Mouse (Mus musculus): ENCODE measurements around the gene Xdh.
"Not testable (repeated sequence)": the region's sequence is repeated elsewhere in the genome, so short reads cannot be mapped to it uniquely, and the experiment has no call there.

Xdh gene

DNA sequence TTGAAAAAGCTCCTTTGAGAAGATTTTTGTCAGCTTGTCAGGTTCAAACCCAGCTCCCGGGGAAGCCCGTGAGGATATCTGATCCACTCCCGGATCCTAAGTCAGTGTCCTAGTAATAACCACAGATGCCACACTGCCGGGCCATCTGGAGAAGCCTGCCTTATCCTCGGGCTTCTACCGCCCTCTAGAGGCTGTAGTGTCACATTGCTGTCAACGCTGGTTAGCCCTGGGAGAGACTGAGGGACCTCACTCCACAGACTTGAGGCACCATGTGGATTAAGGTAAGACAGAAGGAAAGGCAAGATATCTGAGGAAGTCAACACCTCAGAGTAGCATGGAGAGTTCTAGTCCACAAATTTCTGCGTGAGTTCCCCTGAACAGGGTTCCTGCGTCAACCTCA, 67.8 kb downstream of the Xdh start:
- no peak for DNase-seq (ENCODE audit: extremely low read depth, low read depth, low spot score)

GRCm38 (mm10) chr17:73881295-73881694, 68.7 kb downstream of the Xdh start:
- DNase-seq (ENCODE audit: extremely low read depth, low read depth, low spot score) = no peak

GRCm38 (mm10) chr17:73880286-73880685, 69.7 kb downstream of the Xdh start:
- DNase-seq (ENCODE audit: extremely low read depth, low read depth, low spot score) = no peak

DNA sequence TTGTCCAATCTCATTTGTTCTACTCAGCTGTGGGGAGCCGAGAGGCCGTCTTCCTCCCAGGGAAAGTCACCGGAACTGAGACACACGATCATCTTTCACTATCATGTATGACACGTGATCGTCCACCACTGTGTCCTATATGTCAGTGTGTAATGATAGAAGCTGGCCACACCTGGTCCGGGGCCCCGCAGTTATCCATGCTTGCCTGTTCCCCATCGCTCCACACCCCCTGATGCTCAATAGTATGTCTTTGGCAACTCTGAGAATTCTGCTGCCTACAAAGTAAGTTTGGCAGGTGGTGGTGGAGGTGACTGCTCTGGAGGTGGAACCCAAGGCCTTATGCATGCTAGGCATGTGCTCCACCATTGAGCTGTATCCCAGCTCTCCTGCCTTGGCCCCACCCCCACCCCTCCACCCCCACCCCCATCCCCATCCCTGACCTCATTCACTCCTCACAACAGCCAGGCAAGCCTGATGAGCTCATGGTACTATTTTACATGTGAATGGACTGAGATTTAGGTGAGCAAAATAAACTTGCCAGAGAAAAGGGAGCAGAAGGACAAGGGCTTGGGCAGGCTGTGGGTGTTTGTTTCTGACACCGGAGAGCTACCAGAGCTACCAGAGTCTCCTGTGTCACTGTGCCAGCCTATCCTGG, 70.6 kb downstream of the Xdh start:
- no peak for DNase-seq (ENCODE audit: extremely low read depth, low read depth, low spot score)

- no peak for DNase-seq (ENCODE audit: extremely low read depth, low read depth, low spot score)
Observed at GRCm38 (mm10) chr17:73875674-73876073, 74.3 kb downstream of the Xdh start.

- DNase-seq (ENCODE audit: extremely low read depth, low read depth, low spot score) = no peak
Observed at GRCm38 (mm10) chr17:73875268-73875667, 74.7 kb downstream of the Xdh start.

GRCm38 (mm10) chr17:73870956-73871605, 78.9 kb downstream of the Xdh start:
- no peak for DNase-seq (ENCODE audit: extremely low read depth, low read depth, low spot score)

DNA sequence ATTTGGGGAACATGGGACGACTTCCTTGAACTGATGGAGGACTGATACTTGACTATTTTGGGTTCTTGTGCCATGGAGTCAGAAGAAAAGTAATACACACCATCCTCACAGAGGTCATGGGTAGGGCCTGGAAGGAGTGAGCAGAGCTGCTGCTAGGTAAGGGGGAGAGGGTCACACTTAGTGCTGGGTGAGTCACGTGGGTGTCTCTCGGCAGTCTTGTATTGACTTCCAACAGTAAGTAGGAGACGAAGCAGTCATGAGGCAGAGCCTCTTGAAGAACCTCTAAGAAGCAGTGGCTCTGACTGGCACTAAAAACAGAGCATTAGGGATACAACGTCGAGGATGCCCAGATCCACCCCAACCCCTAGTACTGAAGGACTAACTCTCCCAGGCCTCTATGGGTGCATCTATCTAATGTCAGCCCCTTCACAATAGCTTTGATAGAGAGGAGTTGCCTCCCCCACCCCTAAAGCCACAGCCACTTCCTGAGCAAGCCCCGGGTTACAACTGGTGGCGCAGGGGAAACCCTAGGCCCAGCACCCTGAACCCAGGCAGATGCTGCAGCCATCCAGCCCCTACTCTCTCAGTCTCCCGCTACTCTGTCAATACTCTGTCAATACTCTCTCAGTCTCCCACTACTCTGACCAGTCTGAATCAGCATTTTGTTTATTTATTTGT, 80.8 kb downstream of the Xdh start:
- no peak for DNase-seq (ENCODE audit: extremely low read depth, low read depth, low spot score)

- DNase-seq (ENCODE audit: extremely low read depth, low read depth, low spot score) = no peak
Observed at GRCm38 (mm10) chr17:73853717-73854116, 96.3 kb downstream of the Xdh start.

- DNase-seq (ENCODE audit: extremely low read depth, low read depth, low spot score) = no peak
Observed at GRCm38 (mm10) chr17:73853041-73853440, 97.0 kb downstream of the Xdh start.

DNA sequence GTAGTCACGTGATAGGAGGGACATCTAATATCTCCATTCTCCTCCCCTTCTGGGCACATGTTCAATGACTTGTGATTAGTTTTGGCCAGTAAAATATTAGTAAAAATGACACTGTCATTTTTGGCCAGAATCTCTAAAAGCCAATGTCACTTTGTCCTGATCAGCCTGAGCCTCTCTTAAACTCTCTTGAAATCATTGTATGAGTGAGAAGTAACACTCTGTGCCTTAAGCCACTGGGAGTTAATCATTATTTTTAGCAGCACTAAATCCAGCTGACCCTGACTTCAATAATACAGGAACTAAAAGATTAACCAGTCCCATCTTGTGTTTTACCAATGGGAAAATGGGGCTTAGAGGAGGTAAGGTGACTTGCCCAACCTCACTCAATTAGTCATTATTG, 102.6 kb downstream of the Xdh start:
- no peak for DNase-seq (ENCODE audit: extremely low read depth, low read depth, low spot score)

DNA sequence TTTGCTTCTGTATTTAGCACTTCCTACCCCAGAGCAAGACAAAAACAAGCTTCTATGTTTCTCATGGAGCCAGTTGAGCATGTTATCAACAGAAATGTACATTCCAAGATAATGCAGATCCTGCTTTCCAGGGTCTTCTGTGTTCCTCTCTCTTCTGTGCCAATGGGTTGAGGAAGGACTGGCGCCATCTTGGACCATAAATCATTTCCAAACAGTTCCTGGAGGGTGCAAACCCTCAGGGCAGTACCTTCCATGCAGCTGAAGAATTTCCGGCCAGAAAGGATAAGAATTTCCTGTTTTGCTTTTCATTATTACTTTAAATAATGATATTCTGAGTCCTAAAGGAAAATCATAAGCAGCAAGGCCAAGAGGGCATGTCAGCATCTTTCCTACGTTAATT, 104.4 kb downstream of the Xdh start:
- no peak for DNase-seq (ENCODE audit: extremely low read depth, low read depth, low spot score)

GRCm38 (mm10) chr17:73842963-73843362, 107.0 kb downstream of the Xdh start:
- no peak for DNase-seq (ENCODE audit: extremely low read depth, low read depth, low spot score)

DNA sequence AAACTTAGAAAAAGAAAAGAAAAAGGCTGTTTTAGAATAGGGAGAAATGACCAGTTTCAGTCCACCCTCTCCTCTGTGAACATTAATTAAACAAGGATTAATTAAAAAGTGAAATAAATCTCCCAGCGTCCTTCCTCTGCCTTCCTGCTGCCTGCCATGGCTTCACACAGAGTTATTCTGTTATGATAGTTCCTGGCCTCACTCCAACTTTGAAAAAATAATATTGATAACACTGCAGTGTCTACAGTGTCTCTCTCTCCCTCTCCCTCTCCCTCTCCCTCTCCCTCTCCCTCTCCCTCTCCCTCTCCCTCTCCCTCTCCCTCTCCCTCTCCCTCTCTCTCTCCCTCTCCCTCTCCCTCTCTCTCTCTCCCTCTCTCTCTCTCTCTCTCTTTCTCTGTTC, 110.1 kb downstream of the Xdh start:
- DNase-seq (ENCODE audit: extremely low read depth, low read depth, low spot score) = not testable (repeated sequence)

DNA sequence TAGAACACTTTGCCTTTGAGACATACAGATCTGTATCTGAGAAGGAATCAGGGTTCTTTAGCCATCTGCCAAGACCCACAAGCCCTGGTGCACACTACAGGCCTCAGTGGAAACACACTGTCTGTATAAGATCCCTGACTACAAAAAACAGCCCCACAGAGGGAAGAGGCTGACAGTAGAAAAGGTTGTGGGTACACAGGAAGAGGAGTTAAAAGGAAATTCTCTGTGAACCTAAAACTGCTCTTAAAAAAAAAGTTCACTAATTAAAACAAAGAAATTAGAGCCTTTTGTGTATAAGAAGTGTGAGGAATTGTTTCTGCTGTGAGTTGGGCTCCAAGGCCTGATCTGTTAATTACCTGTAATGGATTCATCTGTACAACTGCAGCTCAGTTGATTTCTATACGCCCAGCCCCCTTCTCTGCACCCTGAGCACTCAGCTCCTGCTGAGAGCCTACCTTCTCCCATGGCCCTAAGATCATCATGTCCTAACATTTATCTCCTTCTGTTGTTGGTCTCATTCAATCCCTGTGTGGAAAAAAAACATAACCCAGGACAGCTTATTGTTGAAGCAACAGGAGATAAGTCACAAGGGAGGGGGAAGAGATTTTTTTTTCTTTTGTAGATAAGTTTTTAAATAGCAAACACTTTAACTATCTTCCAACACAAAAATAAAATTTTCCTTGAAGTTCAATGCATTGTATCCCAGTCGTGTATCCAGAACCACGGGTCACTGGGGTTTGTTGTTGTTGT, 110.7 kb downstream of the Xdh start:
- DNase-seq (ENCODE audit: extremely low read depth, low read depth, low spot score) = no peak

DNA sequence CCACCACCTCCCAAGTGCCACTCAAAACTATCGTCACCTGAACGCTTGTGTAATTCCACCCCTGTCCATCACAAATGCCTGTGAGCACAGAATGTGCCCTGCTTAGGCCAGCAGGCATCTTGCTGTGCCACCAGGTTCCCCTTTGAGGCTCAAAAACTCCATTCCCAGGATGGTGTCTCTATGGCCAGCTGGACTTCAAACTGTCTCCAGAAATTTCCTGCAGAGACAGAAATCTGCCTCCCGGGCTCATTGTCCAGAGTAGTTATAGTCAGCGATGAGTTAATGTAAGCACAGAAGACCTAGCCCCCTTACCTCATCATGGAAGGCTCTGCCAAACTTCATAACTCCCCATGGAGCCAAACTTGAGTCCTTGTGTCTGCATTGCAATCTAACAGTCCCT, 112.8 kb downstream of the Xdh start:
- DNase-seq (ENCODE audit: extremely low read depth, low read depth, low spot score) = no peak

DNA sequence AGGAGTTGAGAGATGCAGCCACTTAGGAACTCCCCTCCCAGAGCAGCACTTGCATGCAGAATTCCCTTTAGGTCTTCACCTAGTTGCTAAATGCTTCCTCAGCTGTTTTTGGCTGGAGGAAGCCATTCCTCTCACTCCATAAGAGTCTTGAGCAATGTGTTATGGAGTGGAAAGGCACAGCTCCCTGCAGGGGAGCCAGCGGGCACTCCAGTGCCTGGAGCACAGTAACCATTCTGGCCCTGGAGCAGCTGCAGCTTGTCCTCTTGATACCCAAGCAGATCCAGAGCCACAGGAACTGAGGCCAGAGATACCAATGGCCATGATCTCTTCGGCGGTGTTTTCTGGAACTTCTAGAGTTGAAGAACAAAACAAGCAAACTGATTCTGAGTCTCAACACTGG, 113.4 kb downstream of the Xdh start:
- DNase-seq (ENCODE audit: extremely low read depth, low read depth, low spot score) = no peak
